Mouse (Mus musculus): Measurements from ENCODE around the gene Amh.

Gene Amh

GRCm38 (mm10) chr10:80856908-80857307, 51.9 kb downstream of the Amh start:
- no peak for DNase-seq (ENCODE audit: low spot score in 2 of 2)

Measured in urinary bladder, postnatal 36 days (tissue).